Mouse (Mus musculus): Measurements from ENCODE around the gene Umod.

The Umod gene

DNA sequence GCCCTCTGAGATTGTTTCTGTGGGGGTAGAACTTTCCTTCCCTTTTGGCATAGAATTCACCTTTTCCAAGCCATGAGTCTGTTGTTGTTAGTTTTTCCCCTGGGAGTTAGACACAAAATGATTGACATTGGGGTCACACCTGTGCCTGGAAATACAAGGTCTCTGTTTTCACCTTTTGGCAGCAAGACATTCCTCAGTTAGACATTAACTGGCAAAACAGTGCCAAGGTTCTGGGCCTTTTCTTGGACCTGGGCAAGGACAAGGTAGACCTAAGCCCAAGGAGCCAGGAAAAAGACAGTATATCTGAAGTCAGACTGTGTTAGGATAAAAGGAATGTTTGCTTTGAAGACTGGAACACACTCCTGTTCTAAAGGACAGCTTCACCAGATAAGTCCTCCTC lies at the start of gene Umod:
Gene Umod (minus strand): TSS at position 27 of the 400 bp plus-strand sequence.
- DNase-seq (ENCODE audit: low read depth), result no peak

DNA sequence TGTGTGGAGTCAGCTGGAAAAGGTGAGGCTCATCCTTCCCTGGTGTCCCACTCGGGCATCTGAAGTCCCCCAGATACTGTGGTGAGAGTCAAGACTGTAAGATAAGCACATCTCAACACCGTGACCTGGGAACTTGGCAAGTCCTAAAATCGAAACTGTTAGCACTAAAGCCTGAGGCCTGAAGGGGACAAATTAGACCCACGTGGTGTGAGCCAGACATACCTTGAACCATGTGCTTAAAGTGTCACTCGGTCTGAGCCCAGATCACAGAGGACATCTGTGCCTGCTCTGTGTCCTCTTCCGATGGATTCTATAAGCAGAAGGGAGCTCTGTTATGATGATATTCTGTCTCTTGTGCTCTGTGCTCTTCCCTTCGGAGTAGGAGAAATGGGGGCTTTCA lies 49.5 kb upstream of the Umod start:
- DNase-seq (ENCODE audit: low read depth), result no peak

DNA sequence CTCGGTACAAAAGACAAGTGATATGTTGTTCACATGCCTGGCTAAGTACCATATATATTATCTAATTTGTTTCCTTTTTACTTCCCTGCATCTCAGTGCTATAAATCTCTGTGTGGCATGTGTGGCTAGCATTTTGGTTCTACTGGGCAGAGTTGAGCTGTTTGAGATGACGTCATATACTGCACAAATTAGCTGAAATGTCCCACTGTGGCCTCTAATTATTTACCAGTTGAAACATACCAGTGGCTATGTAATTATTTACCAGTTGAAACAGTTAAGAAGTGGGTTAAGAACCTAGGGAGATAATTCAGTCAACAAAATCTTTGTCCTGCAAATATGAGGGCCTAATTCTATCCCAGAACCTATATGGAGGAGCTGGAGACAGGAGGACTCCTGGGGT lies 48.5 kb upstream of the Umod start:
- DNase-seq (ENCODE audit: low read depth), result no peak

DNA sequence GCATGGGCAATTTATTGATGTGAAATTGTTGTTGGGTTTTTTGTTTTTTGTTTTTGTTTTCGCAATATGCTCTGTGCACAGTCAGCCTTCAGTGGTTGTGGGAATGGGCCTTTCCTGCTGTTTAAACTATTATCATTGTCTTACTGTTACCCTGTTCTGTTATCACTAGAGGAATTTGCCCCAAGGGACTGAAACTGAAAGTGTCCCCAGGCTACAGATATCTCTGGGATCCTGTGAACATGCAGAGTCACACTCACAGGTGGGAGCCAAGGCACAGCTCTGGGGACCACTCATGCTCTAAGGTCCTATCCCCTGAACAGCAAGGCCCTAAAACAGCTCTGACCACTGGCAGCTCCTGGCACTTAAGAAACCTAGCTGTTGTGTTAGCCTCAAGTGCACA lies 48.1 kb upstream of the Umod start:
- DNase-seq (ENCODE audit: low read depth), result no peak

DNA sequence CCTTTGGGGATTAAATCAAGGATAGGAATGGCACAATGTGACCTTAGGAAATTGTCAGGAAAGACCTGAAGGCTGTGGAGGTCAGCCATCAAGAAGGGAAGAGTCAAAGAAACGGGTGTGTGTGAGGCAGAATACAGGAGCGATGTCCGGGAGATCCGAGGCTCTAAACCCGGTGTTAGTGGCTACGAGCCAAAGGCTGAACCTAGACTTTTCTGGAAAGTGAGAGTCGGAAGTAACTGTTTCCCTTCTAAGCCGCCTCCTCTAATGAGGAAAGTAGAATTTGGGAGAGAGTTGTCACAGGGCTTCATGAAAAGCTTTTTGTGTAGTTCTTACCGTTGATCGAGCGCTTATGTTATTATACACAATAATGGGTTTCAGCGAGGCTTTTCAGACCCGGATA lies 47.4 kb upstream of the Umod start:
- no peak for DNase-seq (ENCODE audit: low read depth)

DNA sequence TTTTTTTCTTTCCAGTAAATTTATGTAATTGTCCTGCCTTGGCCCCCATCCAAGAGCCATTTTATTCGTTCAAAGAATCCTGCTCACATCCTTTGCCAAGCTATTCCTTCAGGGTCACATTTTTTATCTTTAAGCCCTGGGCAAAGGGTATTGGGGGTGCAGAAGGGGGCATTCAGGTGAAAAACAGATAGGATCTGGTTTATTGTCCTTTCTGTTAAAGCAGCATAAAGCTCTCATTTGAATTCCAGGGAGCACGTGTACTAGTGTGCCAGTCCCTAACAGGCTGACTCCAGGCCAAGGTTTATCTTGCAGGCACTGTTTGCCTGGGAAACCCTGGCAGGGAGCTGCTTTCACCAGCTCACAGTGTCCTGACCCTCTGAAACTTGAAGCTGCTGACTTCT lies 46.8 kb upstream of the Umod start:
- no peak for DNase-seq (ENCODE audit: low read depth)

DNA sequence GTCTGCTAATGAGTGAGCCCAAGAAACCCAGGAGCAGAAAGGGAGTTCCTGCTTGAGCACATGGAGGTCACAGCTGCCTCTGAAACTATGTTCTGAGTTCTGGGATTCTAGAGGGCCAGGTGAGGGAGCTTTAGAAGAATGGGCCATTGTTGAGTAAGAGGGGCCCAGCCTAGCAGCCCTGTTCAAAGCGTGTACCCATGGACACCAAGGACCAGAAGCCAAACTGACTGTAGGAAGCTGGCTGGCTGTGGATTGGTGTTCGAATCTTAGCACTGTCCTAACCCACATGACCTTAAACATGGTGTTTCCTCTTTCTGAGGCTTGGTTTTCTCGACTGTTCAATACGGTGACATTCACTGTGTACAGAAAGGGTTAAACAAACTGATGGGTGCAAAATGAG lies 44.3 kb upstream of the Umod start, which contains the start of gene Pdilt:
Gene Pdilt (minus strand): TSS at position 101 of the 400 bp plus-strand sequence.
- DNase-seq (ENCODE audit: low read depth), result no peak

DNA sequence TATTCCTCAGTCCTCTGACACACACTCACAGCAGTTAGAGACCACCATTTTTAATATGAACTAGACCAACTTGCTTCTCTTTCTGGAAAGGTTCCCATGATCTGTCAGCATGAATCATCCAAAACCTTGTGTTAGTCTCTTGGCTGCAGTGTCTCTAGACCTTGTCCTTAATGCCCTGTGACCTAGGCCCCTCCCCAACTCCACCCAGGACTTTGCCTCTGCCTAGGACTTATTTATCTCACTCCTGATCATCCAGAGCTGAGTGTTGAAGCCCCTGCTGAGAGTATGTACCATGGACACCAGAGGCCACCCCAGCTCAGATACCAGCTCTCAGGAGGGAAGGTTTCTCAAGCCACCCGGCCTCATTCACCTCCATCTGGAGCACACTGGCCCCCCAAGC lies 43.3 kb upstream of the Umod start:
- no peak for DNase-seq (ENCODE audit: low read depth)

DNA sequence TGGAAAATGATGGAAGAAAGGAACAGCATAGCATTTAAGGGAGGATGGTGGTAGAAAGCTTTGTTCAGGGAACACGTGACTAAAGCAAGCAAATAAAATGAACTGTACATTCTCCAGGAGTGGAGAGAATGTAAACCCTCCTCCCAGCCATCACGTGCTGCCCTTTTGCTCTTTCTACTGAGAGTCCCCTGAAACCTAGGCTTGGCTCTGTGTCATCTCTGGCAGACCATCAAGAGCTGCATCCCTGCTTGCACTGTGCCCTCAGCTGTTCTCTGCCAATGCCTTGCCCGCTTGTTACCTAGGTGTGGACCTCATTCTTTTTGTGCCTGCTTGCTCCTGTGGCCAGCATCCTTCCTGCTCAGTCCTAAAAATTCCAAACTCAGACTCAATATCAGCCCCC lies 42.7 kb upstream of the Umod start:
- DNase-seq (ENCODE audit: low read depth), result no peak

DNA sequence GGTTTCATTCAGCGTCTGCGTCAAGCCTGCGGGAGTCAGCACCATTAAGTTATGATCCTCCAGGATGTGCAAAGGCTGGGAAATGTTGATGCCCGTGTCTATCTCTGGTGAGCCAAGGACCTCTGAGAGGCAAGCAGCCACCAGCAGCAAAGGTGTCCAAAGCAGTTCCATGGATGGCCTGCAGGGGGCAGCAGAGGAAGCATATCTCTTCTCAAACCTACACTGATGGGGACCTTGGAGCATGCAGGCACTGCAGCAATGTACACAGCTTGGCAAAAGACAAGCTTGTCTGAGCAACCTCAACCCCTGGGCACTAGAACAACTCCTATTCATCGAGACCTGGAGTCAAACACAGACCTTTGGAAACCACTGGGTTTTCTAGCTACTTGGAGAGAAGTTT lies 40.6 kb upstream of the Umod start:
- peak; percentile 11 for DNase-seq (ENCODE audit: low read depth)

DNA sequence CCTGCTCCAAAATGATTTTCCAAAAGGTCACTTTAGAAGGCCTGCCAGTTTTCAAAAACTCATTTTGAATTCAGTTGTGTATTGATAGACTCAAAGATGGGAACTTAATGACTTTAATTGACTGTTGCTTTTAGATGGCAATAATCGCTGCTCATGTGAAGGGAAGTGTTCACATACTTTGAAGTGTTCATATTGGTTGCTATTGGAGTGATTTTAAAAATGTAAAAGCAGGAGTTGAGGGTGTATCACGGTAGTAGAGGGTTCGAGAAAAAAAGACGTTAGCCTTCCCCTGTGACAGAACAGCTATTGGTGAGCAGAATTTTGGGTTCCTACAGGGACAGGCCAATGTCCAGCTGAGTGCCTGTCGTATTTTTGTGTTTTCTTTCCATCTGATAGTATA lies 40.1 kb upstream of the Umod start, which contains the start of gene Acsm5:
Gene Acsm5 (plus strand): TSS at position 301 of the 400 bp plus-strand sequence.
- DNase-seq (ENCODE audit: low read depth), result no peak

DNA sequence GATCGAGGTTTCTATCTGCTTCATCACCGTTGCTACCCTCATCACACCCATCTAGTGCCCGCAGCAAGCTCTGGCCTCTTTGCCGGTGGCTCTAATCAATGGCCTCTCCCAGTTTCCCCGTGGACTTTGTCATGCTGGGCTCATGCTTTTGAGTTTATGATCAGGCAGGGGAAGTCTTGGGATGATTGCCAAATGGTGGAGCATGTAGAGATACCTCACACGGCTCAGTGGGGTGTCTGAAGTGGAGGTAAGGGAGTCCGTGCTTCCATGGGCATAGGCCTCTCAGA lies 37.1 kb upstream of the Umod start:
- DNase-seq (ENCODE audit: low read depth), result no peak

DNA sequence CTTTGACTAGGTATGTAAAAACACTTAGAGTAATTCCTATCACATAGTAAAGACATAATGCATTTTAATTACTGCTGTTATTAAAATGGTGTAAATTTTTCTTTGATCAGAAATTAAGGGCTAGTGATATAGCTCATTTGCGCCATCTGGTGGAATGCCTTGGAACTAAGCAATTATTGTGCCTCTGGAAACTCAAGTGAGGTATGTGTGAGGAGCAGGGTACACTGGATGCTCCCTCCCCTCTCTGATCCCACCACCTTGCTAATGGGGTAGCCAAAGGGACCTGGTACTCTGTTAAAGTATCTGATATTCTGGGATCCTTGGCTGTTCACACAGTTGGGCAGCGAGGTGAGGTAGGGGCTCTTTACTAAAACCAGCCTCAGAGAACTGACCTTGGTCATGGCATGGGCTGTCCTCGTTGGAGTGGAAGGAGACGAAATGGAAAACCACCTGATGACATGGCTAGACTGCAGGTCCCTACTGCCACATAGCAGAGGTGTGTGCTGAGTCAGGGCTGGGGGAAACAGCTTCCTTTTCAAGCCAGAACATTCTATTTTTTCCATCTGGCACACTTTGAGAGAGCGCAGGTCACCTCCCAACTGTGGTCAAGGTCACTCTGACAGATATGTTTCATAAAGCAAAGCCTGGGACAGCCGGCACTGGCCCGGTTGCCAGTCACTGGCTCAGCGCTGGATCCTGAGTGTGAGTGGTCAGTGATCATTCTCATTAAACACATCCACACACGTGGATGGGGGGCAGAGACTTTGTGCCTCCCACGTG lies 36.6 kb upstream of the Umod start:
- DNase-seq (ENCODE audit: low read depth), result peak; percentile 24

DNA sequence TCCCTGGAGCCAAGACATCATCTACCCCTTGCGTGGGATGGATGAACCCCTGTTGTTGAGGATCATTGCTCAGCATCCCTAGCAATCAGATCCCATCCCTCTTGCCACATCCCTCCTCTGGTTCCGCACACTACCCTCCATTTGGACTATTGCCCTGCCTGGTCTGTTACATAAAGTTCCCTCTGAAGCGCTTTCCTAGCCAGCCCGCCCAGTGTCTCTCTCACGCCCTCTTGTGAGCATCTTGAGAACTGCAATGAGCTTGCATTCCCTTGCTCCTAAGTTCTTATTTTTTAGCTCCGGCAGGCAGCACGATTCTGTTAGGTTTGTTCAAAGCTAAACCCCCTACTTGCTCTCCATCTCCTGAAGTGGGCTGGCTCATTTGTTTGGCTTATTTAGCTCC lies 34.0 kb upstream of the Umod start:
- peak; percentile 19 for DNase-seq (ENCODE audit: low read depth)

DNA sequence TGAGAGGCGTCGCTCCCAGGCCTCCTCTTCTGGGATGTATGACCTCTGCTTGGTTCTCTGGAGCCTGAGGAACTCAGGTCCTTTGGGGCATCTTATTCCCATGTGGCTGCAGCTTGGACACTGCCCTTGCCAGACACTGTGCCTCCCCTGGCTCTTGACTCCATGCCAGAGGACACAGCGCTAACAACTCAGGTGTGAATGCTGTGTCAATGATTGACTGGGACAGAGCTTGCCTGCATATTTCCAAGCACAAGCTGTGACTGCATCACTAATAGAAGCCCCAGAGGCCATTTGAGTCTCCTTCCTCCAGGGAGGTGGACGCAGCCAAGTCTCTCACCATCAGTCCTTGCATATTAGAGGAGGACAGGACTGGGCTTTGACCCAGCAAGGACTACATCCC lies 32.1 kb upstream of the Umod start:
- DNase-seq (ENCODE audit: low read depth), result no peak

DNA sequence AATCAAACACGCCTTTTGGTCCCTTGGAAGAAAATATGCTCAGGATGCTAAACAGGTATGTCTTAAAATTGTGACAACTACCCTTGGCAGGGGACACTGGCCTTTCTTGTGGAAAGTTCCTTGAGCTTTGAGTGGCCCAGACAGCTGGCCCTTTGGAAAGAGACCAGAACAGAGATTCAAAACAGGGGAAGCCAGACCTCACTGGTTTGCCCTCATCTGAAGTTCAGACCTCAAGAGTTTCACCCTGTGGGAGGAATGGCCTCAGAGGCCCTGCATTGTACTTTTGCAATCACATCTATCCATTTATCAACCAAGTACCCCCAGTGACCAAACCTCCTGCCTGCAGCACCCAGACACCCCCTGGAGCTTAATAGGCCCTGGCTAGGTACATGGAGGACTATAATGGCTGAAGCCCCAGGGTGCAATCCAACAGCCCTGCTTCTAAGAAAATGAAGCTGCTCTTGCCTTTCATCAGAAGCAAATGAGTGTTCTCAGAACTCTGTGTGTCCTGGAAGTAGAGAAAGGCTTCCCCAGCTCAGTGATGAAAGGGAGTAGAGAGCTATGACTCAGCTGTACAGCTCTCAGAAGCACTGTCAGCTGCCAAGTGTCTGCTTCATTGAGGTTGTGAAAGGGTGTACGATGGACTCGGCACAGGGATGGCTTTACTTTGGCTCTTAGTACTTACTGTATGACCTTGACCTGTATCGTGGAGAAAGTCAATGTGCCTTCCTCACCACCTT lies 11.1 kb upstream of the Umod start:
- no peak for DNase-seq (ENCODE audit: low read depth)

DNA sequence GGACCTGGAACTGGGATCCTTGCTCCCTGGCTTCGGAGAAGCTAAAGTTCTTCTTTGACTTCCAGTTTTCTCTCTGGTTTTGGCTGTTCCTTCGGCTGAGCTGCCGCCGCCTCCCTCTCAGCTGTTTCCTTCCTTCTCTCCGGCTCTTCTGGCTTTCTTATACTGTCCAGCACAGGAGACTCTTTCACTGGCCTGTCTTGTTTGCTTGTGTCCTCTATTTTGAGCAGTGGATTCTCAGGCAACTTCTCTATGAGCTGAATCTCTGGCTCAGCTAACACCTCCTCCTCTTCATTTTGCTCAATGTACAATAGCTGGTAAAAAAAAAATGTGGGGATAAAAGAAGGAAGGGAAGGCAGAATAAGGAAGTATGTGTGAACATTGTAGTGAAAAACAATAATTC lies 7.6 kb upstream of the Umod start:
- no peak for DNase-seq (ENCODE audit: low read depth)

DNA sequence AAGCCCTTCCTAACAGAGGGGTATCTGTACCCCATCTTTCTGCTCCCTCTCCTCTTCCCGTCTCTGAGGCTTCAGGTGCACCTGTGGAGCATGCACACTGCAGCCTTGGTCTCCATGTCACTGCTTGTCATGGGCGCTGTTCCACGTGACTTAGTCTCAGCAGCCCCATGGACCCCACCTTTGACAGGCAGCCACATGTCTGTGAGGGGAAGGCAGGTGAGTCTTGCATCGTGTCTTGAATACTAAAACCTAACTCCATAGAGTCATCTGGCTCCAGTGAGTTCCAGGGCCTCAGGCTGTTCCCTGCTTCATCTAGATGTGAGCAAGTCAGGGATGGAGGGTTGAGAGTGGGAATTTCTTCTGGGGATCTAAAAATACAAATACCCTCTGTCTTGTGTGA lies 5.1 kb upstream of the Umod start:
- no peak for DNase-seq (ENCODE audit: low read depth)

DNA sequence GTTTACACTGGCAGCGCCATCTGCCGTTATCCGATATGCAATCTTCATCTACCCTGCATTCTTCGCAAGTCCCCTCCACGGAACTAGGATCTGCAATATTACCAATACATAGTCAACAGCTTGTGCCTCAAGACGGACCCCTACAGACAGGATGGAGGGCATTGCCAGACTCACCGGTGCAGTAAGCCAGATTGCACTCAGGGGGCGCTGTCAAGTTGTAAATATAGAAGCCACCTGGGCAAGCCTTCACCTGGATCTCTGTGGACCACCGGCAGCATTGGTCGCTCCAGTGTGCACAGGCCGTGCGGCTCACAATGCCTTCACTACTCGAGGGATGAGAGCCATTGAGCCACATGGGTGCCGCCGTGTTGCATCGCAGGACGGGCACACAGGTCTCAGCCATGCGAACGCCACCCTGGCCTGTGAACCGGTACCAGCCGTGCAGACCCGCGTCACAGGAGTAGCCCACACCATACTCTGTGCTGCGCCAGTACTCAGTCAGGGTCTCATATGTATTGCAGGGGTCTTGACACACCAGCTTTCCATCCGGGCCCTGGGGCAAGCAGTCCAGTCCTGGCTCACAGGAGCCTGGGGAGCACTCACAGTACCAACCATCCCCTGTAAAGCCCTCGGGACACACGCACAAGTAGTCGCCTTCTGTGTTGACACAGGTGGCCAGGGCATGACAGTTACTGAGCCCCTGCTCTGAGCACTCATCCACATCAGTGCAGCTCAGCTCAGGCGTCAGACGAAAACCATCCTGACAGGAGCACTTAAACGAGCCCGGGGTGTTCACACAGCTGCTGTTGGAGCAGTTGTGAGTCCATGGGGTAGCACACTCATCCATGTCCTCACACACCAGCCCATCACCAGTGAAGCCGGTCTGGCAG lies 2.3 kb downstream of the Umod start:
- no peak for DNase-seq (ENCODE audit: low read depth)

DNA sequence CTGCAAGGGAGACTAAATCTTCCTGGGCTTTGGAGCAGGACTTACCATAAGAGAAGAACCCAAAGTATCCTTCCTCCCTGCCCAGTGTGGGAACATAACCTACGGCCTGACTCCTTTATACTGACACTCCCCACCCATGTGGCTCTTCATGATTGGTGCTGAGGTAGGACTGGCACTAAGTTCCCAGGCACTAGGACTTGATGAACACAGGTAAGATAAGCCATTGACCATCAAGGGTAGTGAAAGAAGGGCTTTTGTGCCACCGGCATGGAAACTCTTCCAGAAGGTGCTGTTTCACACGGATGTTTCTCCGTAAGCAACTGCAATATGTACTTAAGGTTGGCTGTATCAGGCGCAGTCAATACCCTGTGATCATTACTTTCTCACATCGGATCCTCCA lies 19.9 kb downstream of the Umod start, which contains the start of gene Gp2:
Gene Gp2 (minus strand): TSS at position 101 of the 400 bp plus-strand sequence.
- DNase-seq (ENCODE audit: low read depth), result no peak

DNA sequence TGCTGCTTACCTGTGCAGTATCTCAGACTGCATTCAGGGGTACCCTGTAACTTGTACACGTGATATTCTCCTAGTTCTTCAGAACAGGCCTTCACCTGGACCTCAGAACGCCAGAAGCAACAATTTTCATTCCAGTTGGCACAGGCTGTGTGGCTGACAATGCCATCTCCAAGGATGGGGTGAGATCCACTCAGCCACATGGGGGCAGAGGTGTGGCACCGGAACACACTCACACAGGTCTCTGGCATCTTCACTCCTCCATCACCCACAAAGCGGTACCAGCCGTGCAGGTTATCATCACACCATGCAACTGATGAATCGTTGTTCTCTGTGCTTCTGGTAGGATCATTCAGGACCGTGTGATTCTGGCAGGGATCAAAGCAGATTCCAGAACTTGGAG lies 24.9 kb downstream of the Umod start:
- no peak for DNase-seq (ENCODE audit: low read depth)

DNA sequence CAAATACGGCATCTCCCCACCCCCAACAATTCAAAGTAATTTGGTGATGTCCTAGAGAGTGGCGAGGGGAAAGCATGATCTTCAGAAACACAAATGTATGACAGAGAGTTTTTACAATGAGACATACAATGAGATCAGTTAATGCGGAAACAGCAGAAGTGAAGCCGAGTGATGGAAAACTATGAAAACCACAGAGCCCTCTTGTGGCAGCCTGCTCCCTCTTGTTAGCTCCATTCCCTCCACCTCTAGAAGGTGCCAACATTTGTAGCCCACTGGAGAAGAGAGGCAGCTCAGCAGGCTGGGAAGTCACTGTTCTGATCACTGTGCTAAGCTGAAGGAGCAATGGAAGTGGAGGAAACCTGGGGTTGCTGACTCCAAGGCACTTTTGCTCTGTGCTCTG lies 35.2 kb downstream of the Umod start:
- DNase-seq (ENCODE audit: low read depth), result no peak

DNA sequence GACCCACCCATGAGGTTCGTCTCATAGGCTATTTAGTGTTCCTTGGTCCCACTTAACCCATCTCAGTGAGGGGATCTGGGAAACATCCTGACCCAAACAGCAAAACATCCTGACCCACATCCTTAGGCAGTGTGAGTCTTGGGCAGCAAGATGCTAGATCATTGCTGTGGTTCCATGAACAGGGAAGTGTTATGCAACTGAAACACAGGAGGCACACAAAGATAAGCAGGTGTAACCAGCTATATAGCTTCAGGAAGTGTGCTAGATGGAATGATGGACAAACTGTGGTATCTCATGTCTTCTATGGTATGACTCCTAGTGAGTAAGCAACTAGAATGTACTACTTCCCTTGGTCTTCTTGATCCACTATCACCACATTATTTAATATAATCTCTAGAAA lies 37.1 kb downstream of the Umod start:
- no peak for DNase-seq (ENCODE audit: low read depth)
